Mouse (Mus musculus) limb, embryonic 12.5 days (tissue): ENCODE results near the gene Sec22a. TPM values are rescaled to one million over a fixed set of nuclear protein-coding genes. Genes with fewer than 3 reads are reported as not detected.

ENCODE experiments used
- ATAC-seq: fragments of 200-750 bp; cut with Nextera tagmentation; 2 replicates; pipeline ENCODE4 v1.8.0; 2017; ENCODE audit warnings: low read depth, moderate TSS enrichment; ENCODE audit not compliant: insufficient number of reproducible peaks, insufficient read depth, low FRiP score, low TSS enrichment
- H3K27ac ChIP-seq: fragments of 300-500 bp; sonication (generic); 2 replicates; pipeline ENCODE4 v1.5.1; 2016; ENCODE audit warnings: mild to moderate bottlenecking, moderate library complexity
- H3K27me3 ChIP-seq: fragments of 300-500 bp; sonication (generic); 2 replicates; pipeline ENCODE4 v1.6.1; 2016; ENCODE audit warnings: mild to moderate bottlenecking, moderate library complexity
- H3K36me3 ChIP-seq: fragments of 300-500 bp; sonication (generic); 2 replicates; pipeline ENCODE4 v1.6.1; 2016; ENCODE audit warnings: mild to moderate bottlenecking, moderate library complexity
- H3K4me1 ChIP-seq: fragments of 300-500 bp; sonication (generic); replicated peaks from 2 replicates; pipeline ENCODE4 v1.6.1; 2016
- H3K4me2 ChIP-seq: fragments of 300-500 bp; sonication (generic); 2 replicates; pipeline ENCODE4 v1.6.1; 2016; ENCODE audit warnings: mild to moderate bottlenecking, moderate library complexity
- H3K4me3 ChIP-seq: fragments of 300-500 bp; sonication (generic); replicated peaks from 2 replicates; pipeline ENCODE4 v1.5.1; 2016; ENCODE audit warnings: mild to moderate bottlenecking
- H3K9ac ChIP-seq: fragments of 300-500 bp; sonication (generic); replicated peaks from 2 replicates; pipeline ENCODE4 v1.6.1; 2016; ENCODE audit warnings: mild to moderate bottlenecking, moderate library complexity
- H3K9me3 ChIP-seq: fragments of 300-500 bp; sonication (generic); 2 replicates; pipeline ENCODE4 v1.6.1; 2016; ENCODE audit warnings: mild to moderate bottlenecking, moderate library complexity
- WGBS: fragments of 180-500 bp; shearing (Covaris S2); methylation state at CpG from one replicate; pipeline ENCODE4 v1.1.7; 2016; 5-methylcytosine and 5-hydroxymethylcytosine counted together
- polyA plus RNA-seq: library from polyadenylated mRNA; unstranded; fragments of >200 nt; fragmentation: Nextera tagmentation; extraction: Ambion mirVana; gene quantifications from 2 replicates; pipeline ENCODE4 v1.2.1, GENCODE M21; 2016

The Sec22a gene
- polyA plus RNA-seq, 1 experiment from 2014 or later = 39.1 TPM

- Histone ChIP-seq H3K9me3 (no peaks in the 10 kb centered on the region), H3K4me3 (no peak overlapping the region), H3K27me3 (no peaks in the 10 kb centered on the region), H3K4me2 (no peak overlapping the region), H3K27ac (no peak overlapping the region), H3K4me1 (0 out of 2 replicates have a peak, but pooled peaks cover 2% of the 10 kb centered on the region), H3K36me3 (peaks cover 13% of the 10 kb centered on the region), H3K9ac (no peak overlapping the region)
- 50% methylated on average over 2 of the region's 2 CpGs for WGBS
- ATAC-seq = no peak
Observed at GRCm38 (mm10) chr16:35310551-35311110, 53.1 kb downstream of the Sec22a start.

DNA sequence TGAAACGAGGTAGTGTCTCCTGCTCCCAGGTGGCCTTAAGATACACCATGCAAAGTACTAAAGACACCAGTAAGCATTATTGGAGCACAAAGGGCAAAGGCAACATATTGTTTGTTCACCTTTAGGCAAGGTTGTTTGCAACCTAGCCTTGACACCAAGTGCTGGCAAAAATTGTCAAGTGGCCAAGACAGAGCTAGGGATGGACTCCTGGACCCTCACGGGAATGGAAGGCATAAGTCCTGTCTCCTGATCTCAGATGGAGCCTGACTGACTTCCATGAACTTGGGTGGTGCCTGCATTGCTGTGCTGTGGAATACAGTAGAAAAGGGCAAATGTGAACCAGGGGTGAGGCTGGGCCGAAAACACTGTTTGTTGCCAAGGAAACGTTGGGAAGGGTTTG lies 54.1 kb downstream of the Sec22a start:
- ATAC-seq = no peak
- no peaks in the 10 kb centered on the region for H3K27me3 ChIP-seq
- no peak overlapping the region for H3K27ac ChIP-seq
- no peak overlapping the region for H3K4me2 ChIP-seq
- no peaks in the 10 kb centered on the region for H3K9me3 ChIP-seq
- H3K36me3 ChIP-seq = peaks cover 13% of the 10 kb centered on the region
- H3K9ac ChIP-seq = no peak overlapping the region
- WGBS = 86% methylated on average over 4 of the region's 4 CpGs
- H3K4me3 ChIP-seq = no peak overlapping the region
- H3K4me1 ChIP-seq = 0 out of 2 replicates have a peak, but pooled peaks cover 2% of the 10 kb centered on the region

DNA sequence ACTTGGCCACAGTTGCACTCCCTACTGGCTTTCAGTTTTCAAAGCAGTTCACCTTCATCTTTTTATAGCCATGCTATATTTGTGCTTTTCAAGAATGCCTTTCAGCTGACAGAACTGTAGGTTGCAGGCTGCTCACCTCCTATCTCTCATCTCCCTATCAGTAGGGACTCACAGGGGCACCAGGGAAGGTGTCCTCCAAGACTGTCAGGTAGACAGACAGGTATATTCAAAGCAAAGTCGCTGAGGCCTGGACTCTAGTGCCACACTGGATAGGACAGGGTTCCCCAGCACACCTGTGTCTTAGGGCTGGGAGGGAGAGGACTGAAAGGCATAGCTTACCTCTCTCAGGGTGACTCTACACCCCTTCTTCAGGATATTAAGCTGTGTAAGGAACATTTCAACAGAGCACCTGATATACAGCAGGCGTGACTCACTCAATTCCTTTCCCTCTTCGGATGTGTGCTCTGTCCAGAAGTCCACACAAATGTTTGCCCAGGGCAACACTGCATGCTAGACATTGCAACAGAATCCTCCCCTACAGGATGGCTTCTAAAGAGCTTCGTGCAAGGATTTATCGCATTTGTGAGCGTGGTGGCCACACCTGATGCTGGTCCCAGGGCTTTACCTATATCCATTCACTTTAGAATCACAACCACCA lies 55.1 kb downstream of the Sec22a start:
- no peak overlapping the region for H3K4me2 ChIP-seq
- ATAC-seq = no peak
- no peaks in the 10 kb centered on the region for H3K27me3 ChIP-seq
- H3K36me3 ChIP-seq = peaks cover 15% of the 10 kb centered on the region
- no peak overlapping the region for H3K4me3 ChIP-seq
- no peak overlapping the region for H3K9ac ChIP-seq
- 0 out of 2 replicates have a peak, but pooled peaks cover 2% of the 10 kb centered on the region for H3K4me1 ChIP-seq
- H3K9me3 ChIP-seq = no peaks in the 10 kb centered on the region
- 91% methylated on average over 6 of the region's 6 CpGs for WGBS
- no peak overlapping the region for H3K27ac ChIP-seq

DNA sequence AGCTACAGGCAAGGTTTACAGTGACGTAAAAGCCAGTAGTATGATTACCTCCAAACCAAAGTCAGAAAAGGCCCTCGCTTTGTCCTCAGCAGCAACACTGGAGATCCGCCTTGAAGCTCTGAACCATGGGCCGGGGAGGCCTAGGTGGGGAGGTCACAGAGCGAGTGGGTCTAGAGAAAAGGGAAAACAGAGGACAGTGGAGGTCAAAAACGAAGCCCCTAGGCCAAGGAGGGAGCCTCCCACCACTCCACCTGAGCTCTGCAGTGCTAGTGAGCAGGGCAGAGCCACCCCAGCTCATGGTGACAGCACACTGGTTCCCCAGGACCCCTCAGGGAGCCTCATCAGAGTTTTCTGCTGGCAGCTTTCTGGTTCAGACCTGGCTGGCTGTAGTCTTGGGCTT lies 55.7 kb downstream of the Sec22a start:
- Histone ChIP-seq H3K27me3 (no peaks in the 10 kb centered on the region), H3K4me3 (no peak overlapping the region), H3K9me3 (no peaks in the 10 kb centered on the region), H3K4me2 (no peak overlapping the region), H3K9ac (no peak overlapping the region), H3K27ac (no peak overlapping the region), H3K4me1 (0 out of 2 replicates have a peak, but pooled peaks cover 2% of the 10 kb centered on the region), H3K36me3 (peaks cover 17% of the 10 kb centered on the region)
- ATAC-seq = no peak
- WGBS = 82% methylated on average over 6 of the region's 6 CpGs

GRCm38 (mm10) chr16:35307331-35307730 lies 56.4 kb downstream of the Sec22a start:
- Histone ChIP-seq H3K9me3 (no peaks in the 10 kb centered on the region), H3K36me3 (peaks cover 12% of the 10 kb centered on the region), H3K4me2 (no peak overlapping the region), H3K4me1 (0 out of 2 replicates have a peak, but pooled peaks cover 2% of the 10 kb centered on the region), H3K27ac (no peak overlapping the region), H3K4me3 (no peak overlapping the region), H3K27me3 (no peaks in the 10 kb centered on the region), H3K9ac (no peak overlapping the region)
- 82% methylated on average over 2 of the region's 2 CpGs for WGBS
- ATAC-seq = no peak

DNA sequence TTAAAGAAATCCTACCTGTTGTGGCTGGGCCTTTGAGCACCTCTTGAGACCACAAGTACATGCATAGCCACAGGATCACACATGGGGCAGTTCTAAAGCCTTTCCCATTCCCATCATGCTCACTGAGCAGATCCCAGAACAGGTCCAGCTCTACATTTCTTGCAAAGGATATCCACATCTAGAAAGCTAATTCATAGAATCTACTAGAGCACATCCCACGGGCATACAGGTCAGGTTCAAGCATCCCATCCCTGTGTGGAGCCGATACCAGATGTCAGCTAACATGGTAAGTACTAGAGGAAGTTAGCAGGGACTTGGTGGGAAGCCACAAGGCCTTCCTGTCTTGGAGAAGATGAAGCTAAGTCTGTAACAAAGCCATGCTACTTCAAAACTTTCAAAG lies 57.1 kb downstream of the Sec22a start:
- WGBS = 87% methylated on average over 2 of the region's 2 CpGs
- Histone ChIP-seq H3K4me2 (no peak overlapping the region), H3K27me3 (no peaks in the 10 kb centered on the region), H3K4me1 (no peaks in the 10 kb centered on the region), H3K4me3 (no peak overlapping the region), H3K9me3 (no peaks in the 10 kb centered on the region), H3K9ac (no peak overlapping the region), H3K36me3 (peaks cover 12% of the 10 kb centered on the region), H3K27ac (no peak overlapping the region)
- no peak for ATAC-seq

DNA sequence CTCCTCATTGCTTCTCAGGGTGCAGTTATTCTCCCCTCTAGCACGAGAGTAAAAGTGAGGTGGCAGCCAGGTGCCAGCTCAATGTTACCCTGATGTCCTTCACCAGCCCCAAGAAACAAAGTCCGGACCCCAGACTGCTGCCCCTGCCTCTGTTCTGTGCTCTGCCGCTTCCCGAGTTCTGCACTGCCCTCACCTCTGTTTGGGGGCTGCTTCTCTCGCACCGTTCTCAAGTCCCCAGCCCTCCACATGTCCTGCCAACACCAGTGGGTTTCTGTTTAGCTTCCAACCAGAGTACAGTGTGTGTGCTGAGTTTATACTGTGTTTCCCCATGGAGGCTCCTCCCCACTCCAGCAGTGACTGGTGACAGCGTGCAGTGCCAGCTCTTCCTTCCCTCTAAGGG lies 58.5 kb downstream of the Sec22a start:
- ATAC-seq = no peak
- Histone ChIP-seq H3K36me3 (peaks cover 12% of the 10 kb centered on the region), H3K4me3 (no peak overlapping the region), H3K4me1 (no peaks in the 10 kb centered on the region), H3K4me2 (no peak overlapping the region), H3K9me3 (no peaks in the 10 kb centered on the region), H3K27me3 (no peaks in the 10 kb centered on the region), H3K9ac (no peak overlapping the region), H3K27ac (no peak overlapping the region)
- 87% methylated on average over 7 of the region's 7 CpGs for WGBS

DNA sequence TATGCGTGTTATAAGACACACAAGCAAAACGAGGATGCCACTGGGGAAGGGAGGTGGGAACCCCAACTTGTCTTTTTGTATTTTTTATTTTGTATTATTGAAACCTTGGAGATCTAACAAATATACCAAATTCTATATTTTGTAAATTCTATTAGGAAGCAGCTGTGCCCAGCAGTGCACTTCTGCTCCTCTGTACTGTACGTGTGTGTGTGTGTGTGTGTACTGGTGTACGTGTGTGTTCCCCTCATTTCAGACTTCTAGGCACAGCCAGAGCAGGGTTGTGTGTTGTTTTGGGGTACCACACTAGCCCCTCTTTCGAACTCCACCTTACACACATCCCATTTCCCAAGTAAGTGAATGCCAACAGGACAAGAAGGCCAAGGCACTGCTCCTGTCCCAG lies 59.3 kb downstream of the Sec22a start:
- H3K4me1 ChIP-seq = no peaks in the 10 kb centered on the region
- H3K27ac ChIP-seq = no peak overlapping the region
- no peak for ATAC-seq
- WGBS = 86% methylated on average over 5 of the region's 5 CpGs
- no peaks in the 10 kb centered on the region for H3K27me3 ChIP-seq
- no peaks in the 10 kb centered on the region for H3K9me3 ChIP-seq
- H3K4me2 ChIP-seq = no peak overlapping the region
- peaks cover 12% of the 10 kb centered on the region for H3K36me3 ChIP-seq
- no peak overlapping the region for H3K9ac ChIP-seq
- no peak overlapping the region for H3K4me3 ChIP-seq

DNA sequence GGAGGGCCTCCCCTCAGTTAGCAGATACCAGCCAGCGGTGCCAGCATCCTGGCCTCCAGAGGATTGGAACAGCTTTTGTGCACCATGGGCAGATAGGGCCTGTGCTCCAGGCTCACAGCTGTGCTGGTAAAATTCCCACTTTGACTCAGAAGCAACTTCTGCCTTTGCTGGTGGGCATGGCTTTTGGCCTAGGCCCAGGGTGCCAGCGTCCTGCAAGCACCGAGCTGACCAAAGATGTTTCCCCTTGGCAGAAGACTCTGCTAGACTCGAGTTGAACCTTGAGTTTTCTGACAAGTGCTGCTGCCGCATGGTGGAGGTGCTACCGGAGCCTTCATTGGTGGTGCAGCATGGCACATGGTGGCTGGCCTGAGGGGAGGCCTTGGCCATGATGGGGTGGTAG lies 60.0 kb downstream of the Sec22a start:
- Histone ChIP-seq H3K36me3 (peaks cover 12% of the 10 kb centered on the region), H3K4me3 (no peak overlapping the region), H3K4me1 (no peaks in the 10 kb centered on the region), H3K27me3 (no peaks in the 10 kb centered on the region), H3K27ac (no peak overlapping the region), H3K9me3 (no peaks in the 10 kb centered on the region), H3K4me2 (no peak overlapping the region), H3K9ac (no peak overlapping the region)
- no peak for ATAC-seq
- 89% methylated on average over 6 of the region's 6 CpGs for WGBS

- WGBS = 44% methylated on average over 7 of the region's 7 CpGs
Observed at GRCm38 (mm10) chr16:35302441-35303280, 61.1 kb downstream of the Sec22a start.

GRCm38 (mm10) chr16:35300156-35300555 lies 63.6 kb downstream of the Sec22a start:
- Histone ChIP-seq H3K4me2 (no peak overlapping the region), H3K9me3 (no peaks in the 10 kb centered on the region), H3K9ac (no peak overlapping the region), H3K36me3 (peaks cover 12% of the 10 kb centered on the region), H3K27me3 (no peaks in the 10 kb centered on the region), H3K4me1 (no peaks in the 10 kb centered on the region), H3K4me3 (no peak overlapping the region), H3K27ac (no peak overlapping the region)
- no peak for ATAC-seq
- WGBS = 84% methylated on average over 4 of the region's 6 CpGs

More at GRCm38 (mm10) chr16:35302441-35303280, 61.1 kb downstream of the Sec22a start:
- ATAC-seq = no peak
- H3K4me2 ChIP-seq = no peak overlapping the region
- H3K9me3 ChIP-seq = no peaks in the 10 kb centered on the region
- no peaks in the 10 kb centered on the region for H3K27me3 ChIP-seq
- H3K4me1 ChIP-seq = no peaks in the 10 kb centered on the region
- no peak overlapping the region for H3K9ac ChIP-seq
- peaks cover 12% of the 10 kb centered on the region for H3K36me3 ChIP-seq
- no peak overlapping the region for H3K4me3 ChIP-seq
- H3K27ac ChIP-seq = no peak overlapping the region
